Mouse (Mus musculus) erythroid progenitor cell, adult 5-6 weeks (primary cell): ENCODE measurements around the gene Spg7. TPM values are rescaled to one million over a fixed set of nuclear protein-coding genes. Genes with fewer than 3 reads are reported as not detected.

Source experiments
- ATAC-seq: replicated peaks from 2 replicates; pipeline ENCODE4 v1.8.0; 2016; ENCODE audit warnings: moderate number of reproducible peaks, mild to moderate bottlenecking, moderate TSS enrichment, inconsistent platforms; ENCODE audit not compliant: poor library complexity, low FRiP score, severe bottlenecking
- total RNA-seq, 2 experiments: library from RNA; stranded (forward) in 1 of 2; stranded (reverse) in 1 of 2; fragments of 150-400 nt in 1 of 2; fragments of 186-747, 209-891 nt in 1 of 2; gene quantifications; 2 replicates each; pipeline versions ENCODE4 v1.2.3 to v1.2.4; 2015 to 2017; ENCODE audit warnings: low replicate concordance in 2 of 2

The Spg7 gene
- total RNA-seq, 2 experiments from 2014 or later = 50.3 to 71.7 TPM

DNA sequence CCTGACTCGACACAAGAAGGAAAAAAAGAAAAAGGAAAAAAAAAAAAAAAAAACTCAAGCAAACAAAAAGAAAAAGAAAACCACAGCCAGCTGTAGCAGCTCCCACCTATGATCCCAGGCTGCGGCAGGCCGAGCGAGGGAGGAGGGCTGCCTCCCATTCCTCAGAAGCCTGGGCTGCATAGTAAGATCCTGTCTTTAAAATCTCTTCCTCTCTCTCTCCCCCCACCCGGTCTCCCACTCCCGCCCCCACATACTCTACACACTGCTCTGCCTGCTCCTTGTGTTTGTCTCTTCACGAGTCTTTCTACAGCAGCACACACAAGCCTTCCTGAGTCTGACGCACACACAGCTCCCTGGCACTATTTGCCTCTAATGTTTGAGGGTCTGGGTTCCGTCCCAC lies 59.3 kb downstream of the Spg7 start:
- ATAC-seq = no peak

DNA sequence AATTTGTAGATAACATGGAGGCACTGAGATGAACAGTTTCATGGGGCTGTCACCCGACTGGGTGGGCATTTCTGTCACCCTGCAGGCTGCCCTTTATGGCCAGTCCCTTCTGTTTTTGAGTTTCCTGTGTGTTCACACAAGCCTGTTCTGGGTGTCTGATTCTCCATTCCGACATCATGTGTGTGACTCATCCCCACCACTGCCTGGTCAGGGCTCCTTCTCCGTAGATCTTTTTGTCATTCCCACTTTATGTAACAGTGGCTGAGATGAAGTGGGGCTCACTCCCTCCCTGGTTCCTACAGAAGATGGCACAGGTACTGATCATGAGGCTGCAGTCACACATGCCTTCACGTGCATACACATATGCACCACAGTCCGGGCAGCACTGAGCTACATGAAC lies 59.9 kb downstream of the Spg7 start:
- ATAC-seq = no peak

DNA sequence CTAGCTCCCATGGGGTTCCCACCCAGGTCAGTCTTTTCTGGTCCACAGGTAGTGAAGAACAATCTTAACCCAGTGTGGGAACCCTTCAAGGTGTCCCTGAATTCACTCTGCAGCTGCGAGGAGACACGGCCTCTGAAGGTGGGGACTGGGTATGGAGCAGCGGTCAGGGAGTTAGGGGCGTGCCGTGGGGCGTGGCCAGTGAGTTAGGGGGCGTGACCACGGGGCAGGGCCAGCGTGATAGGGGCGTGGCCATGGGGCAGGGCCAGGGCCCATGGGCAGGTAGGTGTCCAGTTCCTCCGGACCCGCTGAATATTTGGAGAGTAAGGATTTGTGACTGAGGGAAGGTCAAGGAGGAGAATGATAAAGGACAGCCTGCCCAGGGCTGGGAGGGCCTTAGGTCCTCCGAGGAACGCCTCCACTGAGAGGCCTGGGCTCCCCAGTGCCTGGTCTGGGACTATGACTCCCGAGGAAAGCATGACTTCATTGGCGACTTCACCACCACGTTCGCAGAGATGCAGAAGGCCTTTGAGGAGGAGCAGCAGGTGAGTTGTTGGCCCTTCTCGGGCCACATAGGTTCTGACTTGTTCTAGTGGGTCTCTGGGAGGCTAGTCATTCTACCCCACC lies 63.6 kb downstream of the Spg7 start:
- peak; percentile 51; the same call in 1 of the 2 replicates for ATAC-seq

DNA sequence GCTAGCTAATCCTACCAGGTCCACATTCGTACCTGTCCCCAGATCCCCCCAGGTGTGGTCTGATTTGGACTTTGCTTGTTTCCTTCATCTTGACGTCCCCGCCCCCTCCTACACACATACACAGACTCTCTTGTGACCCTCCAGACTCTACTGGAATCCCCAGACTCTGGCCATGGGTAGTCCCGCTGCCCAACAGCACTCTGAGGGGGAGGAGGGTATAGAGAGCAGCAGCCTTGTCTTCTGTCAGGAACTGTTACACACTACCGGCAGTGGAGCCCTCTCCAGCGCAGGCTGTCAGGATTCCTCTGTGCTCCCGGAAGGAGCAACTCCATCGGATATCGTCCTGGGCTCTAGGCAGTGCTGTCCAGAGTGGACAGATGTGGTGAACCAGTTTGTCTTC lies 68.3 kb downstream of the Spg7 start:
- ATAC-seq = no peak

DNA sequence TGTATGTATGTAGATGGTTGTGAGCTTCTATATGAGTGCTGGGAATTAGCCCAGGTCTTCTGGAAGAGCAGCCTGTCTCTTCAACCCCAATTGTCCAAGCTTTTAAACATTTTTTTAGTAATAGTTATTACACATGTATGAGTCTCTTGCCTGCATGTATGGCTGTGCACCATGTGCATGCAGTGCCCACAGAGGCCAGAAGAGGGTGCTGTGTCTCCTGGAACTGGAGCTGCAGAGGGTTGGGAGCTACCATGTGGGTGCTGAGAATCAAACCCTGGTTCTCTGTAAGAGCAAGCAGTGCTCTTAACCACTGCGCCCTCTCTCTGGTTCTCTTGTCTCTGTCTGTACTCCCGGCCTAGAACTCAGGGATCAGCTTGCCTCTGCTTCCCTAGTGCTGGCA lies 70.2 kb downstream of the Spg7 start:
- ATAC-seq = no peak

DNA sequence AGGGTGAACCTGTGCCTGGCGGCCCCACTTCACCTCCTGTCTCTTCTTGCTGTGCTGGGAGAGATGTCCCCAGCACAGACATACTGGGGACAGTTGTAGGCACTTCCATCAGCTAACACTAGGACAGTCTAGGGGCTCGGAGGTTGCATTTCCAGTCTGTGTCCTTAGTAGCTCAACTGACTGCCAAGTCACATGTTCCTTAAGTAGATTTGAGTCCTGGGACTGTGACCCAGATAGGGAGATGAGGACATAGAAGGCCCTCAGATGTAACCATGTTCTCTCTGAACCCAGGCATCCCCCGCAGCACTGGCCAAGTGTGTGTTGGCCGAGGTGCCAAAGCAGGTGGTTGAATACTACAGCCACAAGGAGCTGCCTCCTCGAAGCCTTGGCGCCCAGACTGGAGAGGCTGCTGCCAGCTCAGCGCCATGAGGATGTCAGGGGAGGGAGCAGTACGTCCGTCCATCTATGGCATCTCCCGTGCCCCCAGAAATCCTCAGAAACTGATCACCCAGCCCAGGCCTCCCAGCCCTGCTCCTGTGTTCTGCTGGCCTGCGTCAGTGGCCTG lies 71.5 kb downstream of the Spg7 start:
- ATAC-seq = no peak

DNA sequence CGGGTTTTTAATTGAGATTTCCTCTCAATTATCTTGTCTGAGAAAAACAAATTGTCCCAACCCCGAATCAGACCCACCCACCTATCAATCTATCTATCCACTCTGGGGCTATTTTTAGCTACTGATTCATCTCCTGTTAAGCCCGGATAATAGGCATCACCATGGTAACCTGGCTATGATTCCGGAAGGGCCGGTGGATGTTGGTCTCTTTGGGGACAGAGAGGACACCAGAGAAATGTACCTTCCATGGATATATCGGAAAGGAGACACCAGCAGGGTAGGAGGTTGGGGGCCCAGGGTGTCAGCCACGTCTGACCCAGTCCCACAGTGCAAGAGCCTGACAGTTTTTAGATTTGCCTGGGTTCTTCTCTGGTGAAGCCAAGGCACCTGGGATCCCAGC lies 72.7 kb downstream of the Spg7 start:
- ATAC-seq = no peak

DNA sequence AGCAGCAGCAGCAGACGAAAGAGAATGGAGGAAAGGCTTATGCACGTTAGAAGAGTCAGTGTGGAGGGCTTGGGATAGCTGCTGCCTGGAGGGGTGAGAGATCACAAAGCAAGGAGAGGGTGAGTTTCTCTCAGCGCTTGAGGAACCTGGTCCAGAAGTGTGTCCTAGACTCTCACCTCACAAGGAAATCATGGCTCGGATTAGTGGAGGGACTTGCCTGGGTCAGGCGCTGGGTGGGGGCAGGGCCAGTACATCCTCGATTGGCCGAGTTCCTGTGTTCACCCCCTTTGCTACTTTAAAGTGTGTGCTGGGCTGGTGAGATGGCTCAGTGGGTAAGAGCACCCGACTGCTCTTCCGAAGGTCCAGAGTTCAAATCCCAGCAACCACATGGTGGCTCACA lies 73.1 kb downstream of the Spg7 start:
- ATAC-seq = no peak

DNA sequence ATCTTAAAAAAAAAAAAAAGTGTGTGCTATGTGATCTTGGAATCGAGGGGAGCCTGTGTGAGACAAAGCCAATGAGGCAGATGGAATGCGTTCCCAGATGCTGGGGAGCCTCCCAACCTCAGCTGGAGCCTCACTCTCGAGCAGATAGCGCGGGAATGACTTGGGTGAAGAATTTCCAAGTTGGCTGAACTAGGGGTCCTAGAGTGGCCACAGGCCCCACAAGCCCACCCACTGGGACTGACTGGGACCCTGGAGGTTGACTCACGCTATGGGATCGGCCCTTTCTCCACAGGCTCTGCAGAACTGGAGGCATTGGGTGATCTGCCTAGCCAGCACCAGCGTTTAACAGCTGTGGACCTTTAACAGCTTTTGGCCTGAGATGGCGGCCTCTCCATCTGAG lies 73.5 kb downstream of the Spg7 start:
- no peak for ATAC-seq

DNA sequence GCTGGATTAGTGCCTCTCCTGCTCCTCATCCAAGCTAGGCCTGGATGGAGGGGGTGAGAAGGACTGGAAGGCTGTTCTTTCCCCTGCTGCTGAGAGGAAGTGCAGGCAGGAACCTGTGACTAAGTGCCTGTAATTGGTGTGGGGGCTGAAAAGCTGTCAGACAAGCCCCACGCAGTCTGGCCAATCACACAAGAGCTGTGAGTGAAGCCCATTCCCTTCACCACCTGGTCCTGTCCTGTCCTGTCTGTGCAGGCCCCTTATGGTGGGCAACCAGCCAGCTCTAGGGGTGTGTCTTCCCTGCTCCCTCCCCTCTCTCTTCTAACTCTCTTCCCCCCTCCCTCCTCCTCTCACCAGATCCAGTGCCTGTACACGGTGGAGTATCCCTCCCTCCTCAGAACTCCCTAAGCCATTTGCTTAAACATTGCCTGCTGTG lies 74.9 kb downstream of the Spg7 start:
- no peak for ATAC-seq

DNA sequence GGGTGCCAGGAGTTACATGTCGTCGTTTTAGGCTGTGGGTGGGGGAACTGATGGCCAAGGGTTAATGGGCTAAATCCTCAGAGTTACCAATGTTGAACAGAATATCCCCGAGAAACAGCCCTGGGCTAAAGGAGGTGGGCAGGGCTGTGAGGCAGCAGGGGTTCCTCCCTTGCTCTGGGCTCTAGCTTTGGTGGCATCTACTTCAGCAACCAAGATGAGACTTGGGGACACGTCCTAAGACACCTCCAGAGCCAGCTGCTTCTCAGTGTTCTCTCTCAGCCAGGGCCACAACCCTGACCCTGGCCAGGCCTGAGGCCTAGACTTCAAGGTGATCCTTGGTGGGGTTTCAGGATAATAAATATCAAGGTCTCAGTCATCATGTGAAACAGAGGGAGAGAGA lies 76.0 kb downstream of the Spg7 start:
- no peak for ATAC-seq

DNA sequence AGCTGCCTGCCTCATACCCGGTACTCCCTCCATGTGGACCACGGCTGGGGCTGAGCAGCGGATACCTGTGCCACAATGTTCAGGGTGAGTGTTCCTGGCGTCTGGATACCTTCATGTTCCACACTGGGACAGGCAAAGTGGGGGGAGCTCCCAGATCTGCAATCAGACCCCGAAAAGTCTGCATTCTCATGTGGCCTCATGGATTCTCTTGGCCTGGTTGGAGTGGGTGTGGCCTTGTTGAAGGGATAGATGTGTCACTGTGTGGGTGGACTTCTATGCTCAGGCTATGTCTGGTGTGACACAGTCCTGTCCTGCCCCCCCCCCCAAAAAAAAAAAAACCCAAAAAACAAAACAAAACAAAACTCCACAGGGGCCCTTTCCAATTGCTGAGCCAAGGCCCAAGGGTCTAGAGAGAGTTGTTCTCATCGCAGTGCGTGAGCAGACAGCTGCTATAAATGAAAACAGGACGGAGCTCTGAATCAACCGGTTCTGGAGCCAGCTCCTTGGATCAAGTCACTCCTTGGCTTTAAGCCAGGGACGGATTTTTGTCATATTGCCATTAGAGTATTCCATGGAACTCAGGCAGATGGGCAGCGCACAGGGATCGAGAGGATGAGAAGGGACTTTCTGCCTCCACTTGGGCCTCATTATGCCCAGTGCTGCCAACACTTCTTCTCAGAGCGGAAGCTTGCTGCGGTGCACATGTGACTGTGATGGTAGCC lies 79.2 kb downstream of the Spg7 start:
- ATAC-seq = no peak

DNA sequence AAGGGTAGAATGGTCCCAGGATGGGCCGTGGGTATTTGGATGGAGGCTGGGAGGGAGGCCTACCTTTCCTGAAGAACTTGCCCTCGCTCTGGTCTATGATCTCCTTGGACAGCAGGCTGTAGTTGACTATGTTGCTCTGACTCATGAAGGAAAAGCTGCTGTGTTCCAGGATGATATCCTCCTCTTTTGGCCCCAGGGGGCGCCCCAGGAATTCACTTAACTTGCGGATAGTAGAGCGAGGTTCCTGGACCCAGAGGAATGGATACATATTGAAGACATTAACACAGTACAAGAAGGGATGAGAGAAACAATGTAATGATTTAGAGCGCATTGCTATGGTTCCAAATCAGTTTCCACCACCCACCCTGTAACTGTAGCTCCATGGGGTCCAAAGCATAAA lies 82.5 kb downstream of the Spg7 start:
- ATAC-seq = no peak

DNA sequence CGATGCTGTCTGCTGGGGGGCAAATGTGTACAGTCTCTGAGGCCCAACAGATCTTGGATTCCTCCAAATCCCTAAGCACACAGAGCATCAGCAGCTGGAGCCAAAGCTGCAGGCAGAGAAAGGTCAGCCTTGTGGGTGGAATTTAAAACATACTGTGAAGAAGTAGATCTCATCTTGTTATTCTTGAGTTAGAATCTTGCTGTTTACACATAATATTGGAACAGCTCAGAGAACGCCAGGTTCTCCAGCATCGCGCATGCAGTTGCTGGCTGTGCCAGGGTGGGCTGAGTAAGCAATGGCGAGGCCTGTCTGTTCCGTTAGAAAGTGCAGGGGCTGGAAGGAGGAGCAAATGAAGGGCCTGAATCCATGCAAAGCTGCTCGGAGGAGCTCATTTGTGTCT lies 83.6 kb downstream of the Spg7 start:
- no peak for ATAC-seq

Other genes starting within 250 kb of the Spg7 start
- not detected in 2 replicates for gene Cdh15, start 215.0 kb upstream of the Spg7 start, total RNA-seq (2015; ENCODE audit: low replicate concordance)
- gene Cdh15, start 215.0 kb upstream of the Spg7 start, total RNA-seq (2017; ENCODE audit: low replicate concordance) = not detected in 2 replicates
- 81.8 and 106 TPM in 2 replicates for gene Ankrd11, start 20.7 kb upstream of the Spg7 start, total RNA-seq (2015; ENCODE audit: low replicate concordance)
- gene Ankrd11, start 20.7 kb upstream of the Spg7 start, total RNA-seq (2017; ENCODE audit: low replicate concordance) = 126 and 174 TPM in 2 replicates
- 320 and 376 TPM in 2 replicates for gene Rpl13, start 39.4 kb downstream of the Spg7 start, total RNA-seq (2015; ENCODE audit: low replicate concordance)
- gene Rpl13, start 39.4 kb downstream of the Spg7 start, total RNA-seq (2017; ENCODE audit: low replicate concordance) = 611 and 691 TPM in 2 replicates
- not detected in 2 replicates for gene Cpne7, start 54.4 kb downstream of the Spg7 start, total RNA-seq (2015; ENCODE audit: low replicate concordance)
- gene Cpne7, start 54.4 kb downstream of the Spg7 start, total RNA-seq (2017; ENCODE audit: low replicate concordance) = not detected in 2 replicates
- not detected in 2 replicates for gene Sult5a1, start 95.4 kb downstream of the Spg7 start, total RNA-seq (2015; ENCODE audit: low replicate concordance)
- gene Sult5a1, start 95.4 kb downstream of the Spg7 start, total RNA-seq (2017; ENCODE audit: low replicate concordance) = not detected in 2 replicates
- 0.84 and 2.2 TPM in 2 replicates for gene Dpep1, start 123.3 kb downstream of the Spg7 start, total RNA-seq (2015; ENCODE audit: low replicate concordance)
- gene Dpep1, start 123.3 kb downstream of the Spg7 start, total RNA-seq (2017; ENCODE audit: low replicate concordance) = 0.39 TPM in 1 of 2 replicates, not detected in the other
- gene Chmp1a, start 149.8 kb downstream of the Spg7 start, total RNA-seq (2015; ENCODE audit: low replicate concordance) = 20.1 and 49.0 TPM in 2 replicates
- 19.7 and 25.7 TPM in 2 replicates for gene Chmp1a, start 149.8 kb downstream of the Spg7 start, total RNA-seq (2017; ENCODE audit: low replicate concordance)
- not detected in 2 replicates for gene Spata33, start 149.9 kb downstream of the Spg7 start, total RNA-seq (2015; ENCODE audit: low replicate concordance)
- 0.26 and 2.3 TPM in 2 replicates for gene Spata33, start 149.9 kb downstream of the Spg7 start, total RNA-seq (2017; ENCODE audit: low replicate concordance)
- 3.2 and 9.2 TPM in 2 replicates for gene Cdk10, start 161.9 kb downstream of the Spg7 start, total RNA-seq (2015; ENCODE audit: low replicate concordance)
- gene Cdk10, start 161.9 kb downstream of the Spg7 start, total RNA-seq (2017; ENCODE audit: low replicate concordance) = 5.3 and 9.1 TPM in 2 replicates
- 0.42 and 0.72 TPM in 2 replicates for gene Spata2l, start 173.3 kb downstream of the Spg7 start, total RNA-seq (2015; ENCODE audit: low replicate concordance)
- gene Spata2l, start 173.3 kb downstream of the Spg7 start, total RNA-seq (2017; ENCODE audit: low replicate concordance) = 1.7 TPM in 1 of 2 replicates, not detected in the other
- gene Zfp276, start 191.3 kb downstream of the Spg7 start, total RNA-seq (2015; ENCODE audit: low replicate concordance) = 3.6 and 13.8 TPM in 2 replicates
- 5.6 and 8.0 TPM in 2 replicates for gene Zfp276, start 191.3 kb downstream of the Spg7 start, total RNA-seq (2017; ENCODE audit: low replicate concordance)
- gene Vps9d1, start 191.4 kb downstream of the Spg7 start, total RNA-seq (2015; ENCODE audit: low replicate concordance) = 4.7 and 11.3 TPM in 2 replicates
- gene Vps9d1, start 191.4 kb downstream of the Spg7 start, total RNA-seq (2017; ENCODE audit: low replicate concordance) = 9.2 and 16.8 TPM in 2 replicates